Comparison of ENCODE assay signal across 8 mouse cellular contexts in genomic region chr7:4136771-4137531, GRCm38 (mm10). TPM values are rescaled to one million over a fixed set of nuclear protein-coding genes. Genes with fewer than 3 reads are reported as not detected.
DNase-seq lines count a peak whose midpoint lies in the region; ATAC-seq lines count a peak whose summit lies in the region.

TSS of gene Leng8 (plus strand) at chr7:4137039.

- no peaks in the 10 kb centered on the region for H3K27me3 ChIP-seq in heart, embryonic 13.5 days (replicated peaks)
- no peaks in the 10 kb centered on the region for H3K27me3 ChIP-seq in liver, embryonic 12.5 days (replicated peaks)
- H3K27me3 ChIP-seq in stomach, embryonic 15.5 days (replicated peaks), result no peaks in the 10 kb centered on the region

- H3K9ac ChIP-seq in heart, embryonic 13.5 days, result peak within 1 kb of the TSS; percentile 94
- peak within 1 kb of the TSS; percentile 88 for H3K9ac ChIP-seq in liver, embryonic 12.5 days
- peak within 1 kb of the TSS; percentile 88 for H3K9ac ChIP-seq in stomach, embryonic 15.5 days

- DNase-seq in CD4-positive, CD25-positive, alpha-beta regulatory T cell, adult 2 months (ENCODE audit: low read depth, low spot score), result peak; percentile 100
- DNase-seq in fat pad, adult 2 months (ENCODE audit: extremely low read depth, low read depth, low spot score), result peak; percentile 90
- peak; percentile 99 for DNase-seq in kidney, postnatal 10 days
- peak; percentile 99 for DNase-seq in natural killer cell, adult 2 months (ENCODE audit: low spot score in 2 of 2)

- H3K4me1 ChIP-seq in brown adipose tissue, adult 24 weeks (ENCODE audit: control insufficient read depth, insufficient read depth, insufficient read length, low read length), result peaks cover 2% of the 10 kb centered on the region; the same call in 1 of the 2 replicates
- H3K4me1 ChIP-seq in heart, embryonic 13.5 days, result peaks cover 17% of the 10 kb centered on the region
- peaks cover 30% of the 10 kb centered on the region for H3K4me1 ChIP-seq in liver, embryonic 12.5 days
- peaks cover 11% of the 10 kb centered on the region for H3K4me1 ChIP-seq in stomach, embryonic 15.5 days

- peak within 1 kb of the TSS; percentile 93 for H3K4me2 ChIP-seq in heart, embryonic 13.5 days
- H3K4me2 ChIP-seq in liver, embryonic 12.5 days, result peak within 1 kb of the TSS; percentile 89
- H3K4me2 ChIP-seq in stomach, embryonic 15.5 days, result peak within 1 kb of the TSS; percentile 83

- ATAC-seq in heart, embryonic 13.5 days (ENCODE audit: extremely low read depth, insufficient number of reproducible peaks, low FRiP score, low TSS enrichment), result peak; percentile 99
- peak; percentile 98 for ATAC-seq in liver, embryonic 12.5 days
- ATAC-seq in stomach, embryonic 15.5 days (ENCODE audit: insufficient read depth, low FRiP score, low read depth), result peak; percentile 98

- H3K4me3 ChIP-seq in brown adipose tissue, adult 24 weeks (ENCODE audit: insufficient read depth, low read depth, low read length), result peak within 1 kb of the TSS; percentile 89
- peak within 1 kb of the TSS; percentile 96 for H3K4me3 ChIP-seq in heart, embryonic 13.5 days
- peak within 1 kb of the TSS; percentile 89 for H3K4me3 ChIP-seq in liver, embryonic 12.5 days
- H3K4me3 ChIP-seq in stomach, embryonic 15.5 days (replicated peaks), result peak within 1 kb of the TSS; percentile 90

- WGBS in heart, embryonic 13.5 days, result under 1% methylated on average over 77 of the region's 78 CpGs
- WGBS in liver, embryonic 12.5 days (ENCODE audit: insufficient replicate concordance), result under 1% methylated on average over 69 of the region's 78 CpGs
- under 1% methylated on average over 55 of the region's 78 CpGs for WGBS in stomach, embryonic 15.5 days

- H3K27ac ChIP-seq in brown adipose tissue, adult 24 weeks (replicated peaks; ENCODE audit: low read depth, low read length), result peak within 1 kb of the TSS; percentile 99
- H3K27ac ChIP-seq in heart, embryonic 13.5 days (replicated peaks), result peak within 1 kb of the TSS; percentile 94
- H3K27ac ChIP-seq in liver, embryonic 12.5 days, result peak within 1 kb of the TSS; percentile 92
- H3K27ac ChIP-seq in stomach, embryonic 15.5 days, result peak within 1 kb of the TSS; percentile 94

- no peaks in the 10 kb centered on the region for H3K9me3 ChIP-seq in heart, embryonic 13.5 days
- no peaks in the 10 kb centered on the region for H3K9me3 ChIP-seq in liver, embryonic 12.5 days (replicated peaks)
- no peaks in the 10 kb centered on the region for H3K9me3 ChIP-seq in stomach, embryonic 15.5 days

- H3K36me3 ChIP-seq in heart, embryonic 13.5 days, result peaks cover 39% of the 10 kb centered on the region
- H3K36me3 ChIP-seq in liver, embryonic 12.5 days, result peaks cover 42% of the 10 kb centered on the region
- H3K36me3 ChIP-seq in stomach, embryonic 15.5 days, result peaks cover 36% of the 10 kb centered on the region

RNA-seq across cellular contexts. Expression of gene Leng8, which starts in this region (rescaled TPM):
- polyA plus RNA-seq in brown adipose tissue, adult 24 weeks (2012; ENCODE audit: insufficient read depth, insufficient read length, missing spikeins), result 20.2 and 24.0 TPM in 2 replicates
- 44.4 and 45.9 TPM in 2 replicates for polyA plus RNA-seq in heart, embryonic 13.5 days (2015; fragmentation: Nextera tagmentation; extraction: Ambion mirVana)
- 39.3 and 44.5 TPM in 2 replicates for polyA plus RNA-seq in liver, embryonic 12.5 days (2016; fragmentation: Nextera tagmentation; extraction: Ambion mirVana)
- 52.6 and 67.4 TPM in 2 replicates for polyA plus RNA-seq in stomach, embryonic 15.5 days (2015; fragmentation: Nextera tagmentation; extraction: Ambion mirVana)

Comparison
In these comparisons a context has a peak if more than half of its experiments do, and no peak if none do; other contexts are left out.
1. Peak in every context shown above with its lines: DNase-seq, ATAC-seq, H3K4me3 ChIP-seq and H3K27ac ChIP-seq.